Mouse (Mus musculus) hindbrain, embryonic 14.5 days (tissue): ENCODE measurements around the gene Fgfr2. TPM values are rescaled to one million over a fixed set of nuclear protein-coding genes. Genes with fewer than 3 reads are reported as not detected.

Source experiments
- ATAC-seq: fragments of 200-750 bp; cut with Nextera tagmentation; 2 replicates; pipeline ENCODE4 v1.8.0; 2017; ENCODE audit warnings: moderate number of reproducible peaks, mild to moderate bottlenecking, moderate TSS enrichment, moderate library complexity; ENCODE audit not compliant: low FRiP score
- DNase-seq: peaks from one replicate; pipeline ENCODE4 v3.0.0-alpha.2; 2015; ENCODE audit warnings: low spot score
- H3K27ac ChIP-seq: fragments of 300-500 bp; sonication (generic); 2 replicates; pipeline ENCODE4 v1.5.1; 2014; ENCODE audit warnings: mild to moderate bottlenecking, moderate library complexity
- H3K27me3 ChIP-seq: fragments of 300-500 bp; sonication (generic); 2 replicates; pipeline ENCODE4 v1.6.1; 2014; ENCODE audit warnings: mild to moderate bottlenecking, low read length, mixed read lengths; ENCODE audit not compliant: control insufficient read depth, insufficient read depth
- H3K36me3 ChIP-seq: fragments of 300-500 bp; sonication (generic); replicated peaks from 2 replicates; pipeline ENCODE4 v1.6.1; 2014; ENCODE audit not compliant: control insufficient read depth, insufficient read depth
- H3K4me1 ChIP-seq: fragments of 300-500 bp; sonication (generic); replicated peaks from 2 replicates; pipeline ENCODE4 v1.6.1; 2014; ENCODE audit warnings: antibody characterized with exemption, low read length, mixed read lengths; ENCODE audit not compliant: control insufficient read depth, insufficient read depth
- H3K4me2 ChIP-seq: fragments of 300-500 bp; sonication (generic); replicated peaks from 2 replicates; pipeline ENCODE4 v1.6.1; 2014; ENCODE audit warnings: mild to moderate bottlenecking, moderate library complexity
- H3K4me3 ChIP-seq: fragments of 300-500 bp; sonication (generic); replicated peaks from 2 replicates; pipeline ENCODE4 v1.5.1; 2014; ENCODE audit warnings: mild to moderate bottlenecking, low read length
- H3K9ac ChIP-seq: fragments of 300-500 bp; sonication (generic); 2 replicates; pipeline ENCODE4 v1.6.1; 2014
- H3K9me3 ChIP-seq: fragments of 300-500 bp; sonication (generic); 2 replicates; pipeline ENCODE4 v1.6.1; 2016; ENCODE audit warnings: low read length; ENCODE audit not compliant: control insufficient read depth
- WGBS: fragments of 180-500 bp; shearing (Covaris S2); extraction: QIAGEN DNeasy Blood & Tissue Kit; methylation state at CpG from one replicate; pipeline ENCODE4 v1.1.7; 2014; 5-methylcytosine and 5-hydroxymethylcytosine counted together
- polyA plus RNA-seq: library from polyadenylated mRNA; unstranded; fragments of >200 nt; fragmentation: Nextera tagmentation; extraction: Ambion mirVana; gene quantifications from 2 replicates; pipeline ENCODE4 v1.2.1, GENCODE M21; 2014

Fgfr2 gene
- polyA plus RNA-seq, 1 experiment from 2014 or later = 43.5 TPM

DNA sequence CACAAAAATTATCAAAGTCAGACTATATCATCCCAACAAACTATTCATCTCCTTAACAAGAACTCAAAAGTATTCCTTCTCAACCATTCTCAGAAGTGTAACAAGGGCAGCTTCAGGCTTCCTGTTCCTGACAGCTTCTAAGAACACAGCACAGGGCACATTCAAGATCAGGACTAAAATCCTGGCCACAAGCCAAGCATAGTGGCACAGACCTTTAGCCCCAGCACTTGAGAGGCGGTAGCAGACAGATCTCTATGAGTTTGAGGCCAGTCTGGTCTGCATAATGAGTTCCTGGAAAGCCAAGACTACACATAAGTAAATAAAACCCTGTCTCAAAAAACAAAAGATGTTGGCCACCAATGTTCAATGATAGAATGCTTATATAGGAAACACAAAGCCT lies 557.3 kb downstream of the Fgfr2 start:
- Histone ChIP-seq H3K9ac (no peak overlapping the region), H3K27me3 (no peaks in the 10 kb centered on the region), H3K4me1 (no peaks in the 10 kb centered on the region), H3K9me3 (no peaks in the 10 kb centered on the region), H3K36me3 (peaks cover 61% of the 10 kb centered on the region), H3K27ac (no peak overlapping the region), H3K4me3 (no peak overlapping the region), H3K4me2 (no peak overlapping the region)
- ATAC-seq (no peak), DNase-seq (no peak)
- WGBS = 55% methylated on average over 1 of the region's 1 CpGs

GRCm38 (mm10) chr7:132559138-132559766 lies 563.9 kb downstream of the Fgfr2 start:
- Histone ChIP-seq H3K9me3 (no peaks in the 10 kb centered on the region), H3K4me3 (no peak overlapping the region), H3K27me3 (no peaks in the 10 kb centered on the region), H3K4me2 (no peak overlapping the region), H3K27ac (no peak overlapping the region), H3K36me3 (peaks cover 63% of the 10 kb centered on the region), H3K9ac (no peak overlapping the region), H3K4me1 (no peaks in the 10 kb centered on the region)
- 57% methylated on average over 3 of the region's 3 CpGs for WGBS
- no peak for DNase-seq
- ATAC-seq = no peak

- 91% methylated on average over 7 of the region's 7 CpGs for WGBS
- no peak overlapping the region for H3K9ac ChIP-seq
- H3K27me3 ChIP-seq = no peaks in the 10 kb centered on the region
- peaks cover 53% of the 10 kb centered on the region for H3K36me3 ChIP-seq
- no peaks in the 10 kb centered on the region for H3K9me3 ChIP-seq
- no peaks in the 10 kb centered on the region for H3K4me1 ChIP-seq
- H3K27ac ChIP-seq = no peak overlapping the region
- ATAC-seq (no peak), DNase-seq (no peak)
- H3K4me2 ChIP-seq = no peak overlapping the region
- no peak overlapping the region for H3K4me3 ChIP-seq
These were observed 564.9 kb downstream of the Fgfr2 start for GRCm38 (mm10) chr7:132558141-132558736.

GRCm38 (mm10) chr7:132556575-132556974 lies 566.6 kb downstream of the Fgfr2 start:
- no peak overlapping the region for H3K27ac ChIP-seq
- H3K27me3 ChIP-seq = no peaks in the 10 kb centered on the region
- no peaks in the 10 kb centered on the region for H3K4me1 ChIP-seq
- no peak overlapping the region for H3K9ac ChIP-seq
- no peak for DNase-seq
- no peaks in the 10 kb centered on the region for H3K9me3 ChIP-seq
- no peak overlapping the region for H3K4me2 ChIP-seq
- 87% methylated on average over 5 of the region's 5 CpGs for WGBS
- peaks cover 37% of the 10 kb centered on the region for H3K36me3 ChIP-seq
- H3K4me3 ChIP-seq = no peak overlapping the region
- no peak for ATAC-seq

GRCm38 (mm10) chr7:132555911-132556310 lies 567.2 kb downstream of the Fgfr2 start:
- H3K9ac ChIP-seq = no peak overlapping the region
- ATAC-seq = no peak
- H3K4me2 ChIP-seq = no peak overlapping the region
- no peaks in the 10 kb centered on the region for H3K27me3 ChIP-seq
- H3K4me1 ChIP-seq = no peaks in the 10 kb centered on the region
- no peak overlapping the region for H3K4me3 ChIP-seq
- no peak for DNase-seq
- 39% methylated on average over 4 of the region's 4 CpGs for WGBS
- H3K9me3 ChIP-seq = no peaks in the 10 kb centered on the region
- no peak overlapping the region for H3K27ac ChIP-seq
- H3K36me3 ChIP-seq = peaks cover 30% of the 10 kb centered on the region

DNA sequence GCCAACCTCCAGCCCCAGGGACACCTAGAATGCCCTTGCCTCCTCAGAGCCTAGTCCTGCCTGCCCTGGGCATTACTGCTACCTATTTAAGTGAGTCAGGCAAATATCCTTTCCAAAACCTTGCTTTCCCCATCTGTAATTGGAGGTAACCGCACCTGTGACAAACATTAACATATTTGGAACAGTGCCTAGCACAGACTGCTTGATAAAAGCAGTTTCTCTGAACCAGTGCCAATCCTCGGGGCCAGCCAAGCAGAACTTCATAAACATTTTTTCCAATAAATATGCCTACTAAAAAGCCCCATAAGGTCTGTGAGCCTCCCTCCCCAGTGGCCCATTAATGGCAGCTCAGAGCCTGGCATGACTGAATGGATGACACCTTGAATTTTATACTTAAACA lies 569.1 kb downstream of the Fgfr2 start:
- H3K27ac ChIP-seq = no peak overlapping the region

DNA sequence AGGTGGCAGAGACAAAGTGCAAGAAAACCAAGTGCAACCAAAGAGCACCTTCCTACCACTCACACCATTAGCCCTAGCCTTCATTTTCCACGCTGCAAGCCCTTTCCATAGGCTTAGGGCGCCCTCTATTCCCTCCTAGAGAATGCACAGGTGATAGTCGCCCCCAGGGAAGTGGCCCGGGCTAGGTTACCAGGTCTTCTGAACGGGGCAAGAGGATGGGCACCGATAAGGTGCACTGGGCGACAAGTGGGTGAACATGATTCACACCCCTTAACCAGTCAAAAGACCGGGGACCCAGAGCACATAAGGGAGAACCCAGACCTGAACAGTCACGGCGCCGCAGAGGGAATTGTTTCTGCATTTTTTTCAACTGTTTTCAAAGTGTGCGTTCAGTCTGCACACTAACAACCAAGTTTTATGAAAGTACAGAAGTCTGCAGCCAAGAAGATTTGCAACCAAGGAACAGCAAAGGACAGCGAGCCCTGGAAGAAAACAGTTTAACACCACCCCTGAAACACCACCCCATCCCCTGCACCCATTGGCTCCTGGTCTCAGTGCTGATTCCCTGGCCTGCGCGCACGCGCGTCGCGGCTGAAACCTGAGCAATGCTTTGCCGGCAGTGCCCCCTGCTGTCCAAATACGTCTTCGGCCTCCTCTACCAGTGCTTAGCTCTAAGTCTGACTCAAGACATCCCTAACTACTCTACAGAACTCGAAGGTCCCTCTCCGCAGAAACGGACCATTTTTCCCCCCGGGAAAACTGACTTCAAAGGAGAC lies 571.6 kb downstream of the Fgfr2 start:
- peak; percentile 97 for DNase-seq
- WGBS = 1% methylated on average over 27 of the region's 27 CpGs
- no peak overlapping the region for H3K27ac ChIP-seq

More for the DNA sequence above, 569.1 kb downstream of the Fgfr2 start:
- no peak for ATAC-seq
- Histone ChIP-seq H3K9ac (no peak overlapping the region), H3K27me3 (no peaks in the 10 kb centered on the region), H3K4me1 (no peaks in the 10 kb centered on the region), H3K36me3 (peaks cover 14% of the 10 kb centered on the region), H3K4me3 (no peak overlapping the region), H3K4me2 (no peak overlapping the region), H3K9me3 (no peaks in the 10 kb centered on the region)
- 61% methylated on average over 2 of the region's 2 CpGs for WGBS
- no peak for DNase-seq

DNA sequence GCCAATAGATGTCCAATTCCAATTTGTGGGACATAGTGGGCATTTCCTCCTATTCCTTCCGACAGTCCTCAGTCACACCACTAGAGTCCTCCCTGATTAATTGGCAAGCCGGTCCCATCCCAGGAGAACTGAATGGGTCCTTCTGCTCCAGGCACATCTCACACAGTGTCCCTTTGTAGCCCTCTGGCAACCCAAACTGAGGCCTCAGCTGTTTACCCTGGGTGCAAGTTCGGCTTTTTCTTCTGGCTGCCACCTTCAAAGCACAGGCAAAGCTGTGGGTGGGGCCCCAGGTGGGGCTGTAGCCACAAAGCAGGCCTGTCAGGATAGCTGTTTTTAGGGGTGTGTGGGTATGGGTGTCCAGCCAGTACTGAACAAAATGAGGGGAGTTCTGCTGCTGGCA lies 576.0 kb downstream of the Fgfr2 start:
- H3K27ac ChIP-seq = no peak overlapping the region
- no peaks in the 10 kb centered on the region for H3K9me3 ChIP-seq
- ATAC-seq = no peak
- no peak overlapping the region for H3K4me3 ChIP-seq
- H3K27me3 ChIP-seq = no peaks in the 10 kb centered on the region
- WGBS = 74% methylated on average over 3 of the region's 3 CpGs
- no peak overlapping the region for H3K4me2 ChIP-seq
- H3K9ac ChIP-seq = no peak overlapping the region
- DNase-seq = no peak
- peaks cover 3% of the 10 kb centered on the region; the same call in 1 of the 2 replicates for H3K4me1 ChIP-seq
- H3K36me3 ChIP-seq = no peaks in the 10 kb centered on the region

More for the DNA sequence above, 571.6 kb downstream of the Fgfr2 start:
- H3K9ac ChIP-seq = peak overlapping the region; percentile 63
- H3K27me3 ChIP-seq = no peaks in the 10 kb centered on the region
- H3K9me3 ChIP-seq = no peaks in the 10 kb centered on the region
- peak overlapping the region; percentile 42 for H3K4me3 ChIP-seq
- ATAC-seq = peak; percentile 95
- peak overlapping the region; percentile 90 for H3K4me2 ChIP-seq
- no peaks in the 10 kb centered on the region for H3K36me3 ChIP-seq
- no peaks in the 10 kb centered on the region for H3K4me1 ChIP-seq

DNA sequence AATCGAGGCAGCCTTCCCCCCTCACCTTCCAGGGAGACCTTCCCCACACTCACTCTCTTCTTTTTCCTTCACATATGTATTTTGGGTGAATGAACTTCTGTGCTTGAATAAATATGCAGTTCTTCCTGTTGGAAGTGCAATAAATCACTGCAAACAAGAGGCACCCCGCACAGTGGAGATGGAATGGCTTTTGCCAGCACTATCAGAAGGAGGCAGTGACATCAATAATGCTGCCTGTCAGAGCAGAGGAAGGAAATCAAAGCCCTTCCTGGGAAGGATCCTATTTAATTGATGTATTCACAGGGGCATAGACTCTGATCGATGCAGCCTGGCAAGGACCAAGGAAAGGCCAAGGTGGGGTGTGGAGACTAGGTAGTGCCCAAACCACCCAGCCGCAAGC lies 580.7 kb downstream of the Fgfr2 start:
- Histone ChIP-seq H3K27me3 (no peaks in the 10 kb centered on the region), H3K4me2 (no peak overlapping the region), H3K27ac (0 out of 2 replicates have a peak overlapping the region, but pooled peaks have one; percentile 9), H3K9ac (no peak overlapping the region), H3K9me3 (no peaks in the 10 kb centered on the region), H3K4me1 (peaks cover 5% of the 10 kb centered on the region; the same call in 1 of the 2 replicates), H3K4me3 (no peak overlapping the region), H3K36me3 (no peaks in the 10 kb centered on the region)
- WGBS = 56% methylated on average over 4 of the region's 4 CpGs
- no peak for ATAC-seq
- DNase-seq = no peak
